Mouse (Mus musculus): ENCODE data around the gene Ppp2r1b.

- no peak for TF ChIP-seq CTCF (conservative IDR thresholded peaks at IDR 0.05 in 1 of 2, IDR thresholded peaks at IDR 0.05 in 1 of 2; ENCODE audit: low read depth in 2 of 2, low read length in 2 of 2)
- TF ChIP-seq GABPA (IDR thresholded peaks at IDR 0.05; ENCODE audit: insufficient replicate concordance, low read depth, low read length), result no peak
- no peak for TF ChIP-seq NELFE (IDR thresholded peaks at IDR 0.05; ENCODE audit: low read depth, low read length)
- no peak for TF ChIP-seq POLR2A (IDR thresholded peaks at IDR 0.05; ENCODE audit: low read depth, low read length)
- TF ChIP-seq ETS1 (conservative IDR thresholded peaks at IDR 0.05; ENCODE audit: low read depth, low read length), result no peak
- no peak for TF ChIP-seq TBP (conservative IDR thresholded peaks at IDR 0.05; ENCODE audit: low read depth, low read length)
These were observed 33.4 kb upstream of the Ppp2r1b start for GRCm38 (mm10) chr9:50811746-50812145.
